Mouse (Mus musculus): ENCODE results near the gene Ppp3ca. TPM values are rescaled to one million over a fixed set of nuclear protein-coding genes. Genes with fewer than 3 reads are reported as not detected.
A peak's percentile ranks its signal among the peaks of the same experiment; 100 is the strongest.

Ppp3ca gene
- polyA plus RNA-seq (2015; fragmentation: Nextera tagmentation; extraction: Ambion mirVana) = 10.7 TPM in 2 replicates

- H3K27me3 ChIP-seq = peaks cover 6% of the 10 kb centered on the region
- under 1% methylated on average over 38 of the region's 43 CpGs for WGBS (ENCODE audit: insufficient replicate concordance)
- no peak for ATAC-seq (ENCODE audit: insufficient read depth)
- H3K36me3 ChIP-seq (replicated peaks) = no peaks in the 10 kb centered on the region
- no peaks in the 10 kb centered on the region for H3K9me3 ChIP-seq (replicated peaks)
- peak within 1 kb of the TSS; percentile 85 for H3K4me3 ChIP-seq (replicated peaks)
- peak within 1 kb of the TSS; percentile 81 for H3K9ac ChIP-seq
- peak within 1 kb of the TSS; percentile 91 for H3K4me2 ChIP-seq
- peak within 1 kb of the TSS; percentile 84 for H3K27ac ChIP-seq (replicated peaks)
- H3K4me1 ChIP-seq (replicated peaks) = peaks cover 21% of the 10 kb centered on the region
Observed at GRCm38 (mm10) chr3:136670110-136670359, at the start of gene Ppp3ca. Gene Ppp3ca, plus strand, starts transcription at chr3:136670124.

- Histone ChIP-seq H3K9ac (no peak overlapping the region), H3K4me2 (no peak overlapping the region), H3K27me3 (no peaks in the 10 kb centered on the region), H3K4me3 (replicated peaks) (no peak overlapping the region), H3K4me1 (replicated peaks) (no peaks in the 10 kb centered on the region), H3K36me3 (replicated peaks) (no peaks in the 10 kb centered on the region), H3K9me3 (replicated peaks) (no peaks in the 10 kb centered on the region), H3K27ac (replicated peaks) (no peak overlapping the region)
- 57% methylated on average over 5 of the region's 5 CpGs for WGBS (ENCODE audit: insufficient replicate concordance)
- no peak for ATAC-seq (ENCODE audit: insufficient read depth)
Observed at GRCm38 (mm10) chr3:136640544-136641230, 29.2 kb upstream of the Ppp3ca start.

- Histone ChIP-seq H3K9me3 (replicated peaks) (no peaks in the 10 kb centered on the region), H3K36me3 (replicated peaks) (no peaks in the 10 kb centered on the region), H3K9ac (no peak overlapping the region), H3K27me3 (no peaks in the 10 kb centered on the region), H3K4me2 (no peak overlapping the region), H3K27ac (replicated peaks) (no peak overlapping the region), H3K4me1 (replicated peaks) (no peaks in the 10 kb centered on the region), H3K4me3 (replicated peaks) (no peak overlapping the region)
- WGBS (ENCODE audit: insufficient replicate concordance) = 53% methylated on average over 4 of the region's 4 CpGs
- no peak for ATAC-seq (ENCODE audit: insufficient read depth)
Observed at GRCm38 (mm10) chr3:136650966-136651365, 19.0 kb upstream of the Ppp3ca start.

- Histone ChIP-seq H3K4me1 (replicated peaks) (no peaks in the 10 kb centered on the region), H3K9me3 (replicated peaks) (no peaks in the 10 kb centered on the region), H3K9ac (no peak overlapping the region), H3K4me3 (replicated peaks) (no peak overlapping the region), H3K27ac (replicated peaks) (no peak overlapping the region), H3K36me3 (replicated peaks) (no peaks in the 10 kb centered on the region), H3K27me3 (no peaks in the 10 kb centered on the region), H3K4me2 (no peak overlapping the region)
- WGBS (ENCODE audit: insufficient replicate concordance) = 55% methylated on average over 6 of the region's 6 CpGs
- no peak for ATAC-seq (ENCODE audit: insufficient read depth)
Observed at GRCm38 (mm10) chr3:136651496-136651895, 18.4 kb upstream of the Ppp3ca start.

- H3K9me3 ChIP-seq (replicated peaks) = no peaks in the 10 kb centered on the region
- no peaks in the 10 kb centered on the region for H3K36me3 ChIP-seq (replicated peaks)
- H3K4me3 ChIP-seq (replicated peaks) = no peak overlapping the region
- H3K27me3 ChIP-seq = no peaks in the 10 kb centered on the region
- WGBS (ENCODE audit: insufficient replicate concordance) = 62% methylated on average over 3 of the region's 3 CpGs
- no peak overlapping the region for H3K4me2 ChIP-seq
- H3K27ac ChIP-seq (replicated peaks) = no peak overlapping the region
- H3K4me1 ChIP-seq (replicated peaks) = no peaks in the 10 kb centered on the region; the same call in 1 of the 2 replicates
- no peak overlapping the region for H3K9ac ChIP-seq
- no peak for ATAC-seq (ENCODE audit: insufficient read depth)
Observed at GRCm38 (mm10) chr3:136656460-136657035, 13.4 kb upstream of the Ppp3ca start.

- Histone ChIP-seq H3K9ac (no peak overlapping the region), H3K27me3 (no peaks in the 10 kb centered on the region), H3K4me1 (replicated peaks) (no peaks in the 10 kb centered on the region; the same call in 1 of the 2 replicates), H3K27ac (replicated peaks) (no peak overlapping the region), H3K4me3 (replicated peaks) (no peak overlapping the region), H3K4me2 (no peak overlapping the region), H3K36me3 (replicated peaks) (no peaks in the 10 kb centered on the region), H3K9me3 (replicated peaks) (no peaks in the 10 kb centered on the region)
- WGBS (ENCODE audit: insufficient replicate concordance) = 57% methylated on average over 2 of the region's 2 CpGs
- peak; percentile 34; the same call in 1 of the 2 replicates for ATAC-seq (ENCODE audit: insufficient read depth)
Observed at GRCm38 (mm10) chr3:136658681-136659080, 11.2 kb upstream of the Ppp3ca start.

GRCm38 (mm10) chr3:136665119-136665518 lies 4.8 kb upstream of the Ppp3ca start:
- H3K9me3 ChIP-seq (replicated peaks) = no peaks in the 10 kb centered on the region
- no peak overlapping the region for H3K4me2 ChIP-seq
- no peak overlapping the region for H3K27ac ChIP-seq (replicated peaks)
- WGBS (ENCODE audit: insufficient replicate concordance) = 72% methylated on average over 1 of the region's 1 CpGs
- no peaks in the 10 kb centered on the region for H3K27me3 ChIP-seq
- peaks cover 11% of the 10 kb centered on the region for H3K4me1 ChIP-seq (replicated peaks)
- H3K4me3 ChIP-seq (replicated peaks) = no peak overlapping the region
- ATAC-seq (ENCODE audit: insufficient read depth) = no peak
- H3K9ac ChIP-seq = no peak overlapping the region
- H3K36me3 ChIP-seq (replicated peaks) = no peaks in the 10 kb centered on the region

- H3K27ac ChIP-seq (replicated peaks) = no peak overlapping the region
- WGBS (ENCODE audit: insufficient replicate concordance) = 47% methylated on average over 2 of the region's 2 CpGs
- H3K36me3 ChIP-seq (replicated peaks) = no peaks in the 10 kb centered on the region
- no peak overlapping the region for H3K9ac ChIP-seq
- H3K4me3 ChIP-seq (replicated peaks) = no peak overlapping the region
- no peak for ATAC-seq (ENCODE audit: insufficient read depth)
- H3K9me3 ChIP-seq (replicated peaks) = no peaks in the 10 kb centered on the region
- H3K4me2 ChIP-seq = no peak overlapping the region
- H3K4me1 ChIP-seq (replicated peaks) = peaks cover 21% of the 10 kb centered on the region
- H3K27me3 ChIP-seq = peaks cover 6% of the 10 kb centered on the region
Observed at GRCm38 (mm10) chr3:136668072-136668471, 1.9 kb upstream of the Ppp3ca start.

- no peaks in the 10 kb centered on the region for H3K36me3 ChIP-seq (replicated peaks)
Observed at GRCm38 (mm10) chr3:136669231-136670109, 454 bp upstream of the Ppp3ca start.

GRCm38 (mm10) chr3:136670360-136671131 lies 622 bp downstream of the Ppp3ca start:
- under 1% methylated on average over 86 of the region's 92 CpGs for WGBS (ENCODE audit: insufficient replicate concordance)
- Histone ChIP-seq H3K27ac (replicated peaks) (peak overlapping the region; percentile 84), H3K36me3 (replicated peaks) (no peaks in the 10 kb centered on the region), H3K27me3 (peaks cover 6% of the 10 kb centered on the region), H3K9me3 (replicated peaks) (no peaks in the 10 kb centered on the region), H3K4me1 (replicated peaks) (peaks cover 21% of the 10 kb centered on the region), H3K9ac (peak overlapping the region; percentile 71), H3K4me2 (peak overlapping the region; percentile 91), H3K4me3 (replicated peaks) (peak overlapping the region; percentile 85)
- ATAC-seq (ENCODE audit: insufficient read depth) = peak; percentile 33

More at GRCm38 (mm10) chr3:136669231-136670109, 454 bp upstream of the Ppp3ca start:
- Histone ChIP-seq H3K4me2 (peak overlapping the region; percentile 91), H3K9me3 (replicated peaks) (no peaks in the 10 kb centered on the region), H3K4me1 (replicated peaks) (peaks cover 21% of the 10 kb centered on the region), H3K9ac (peak overlapping the region; percentile 81), H3K27ac (replicated peaks) (peak overlapping the region; percentile 84), H3K4me3 (replicated peaks) (peak overlapping the region; percentile 85), H3K27me3 (peaks cover 6% of the 10 kb centered on the region)
- peak; percentile 96 for ATAC-seq (ENCODE audit: insufficient read depth)
- WGBS (ENCODE audit: insufficient replicate concordance) = under 1% methylated on average over 55 of the region's 56 CpGs
